Mouse (Mus musculus) spleen, postnatal 10 days (tissue): ENCODE data around the gene Prph.

Experiments
- DNase-seq, 2 experiments: peaks; one replicate each; pipeline ENCODE4 v3.0.0; 2021 to 2022; ENCODE audit warnings: low spot score in 2 of 2

The Prph gene

GRCm38 (mm10) chr15:99097840-99098492, 43.0 kb downstream of the Prph start:
- no peak for DNase-seq

GRCm38 (mm10) chr15:99098493-99098861, 43.5 kb downstream of the Prph start:
- DNase-seq: no peak

GRCm38 (mm10) chr15:99099139-99099556, 44.2 kb downstream of the Prph start:
- peak in 1 of 2 experiments; percentile 47 for DNase-seq

- no peak for DNase-seq
Measured at GRCm38 (mm10) chr15:99099984-99100383, 45.0 kb downstream of the Prph start.

GRCm38 (mm10) chr15:99105238-99105637, 50.3 kb downstream of the Prph start:
- DNase-seq: no peak

GRCm38 (mm10) chr15:99107866-99108265, 52.9 kb downstream of the Prph start:
- DNase-seq: no peak
